Mouse (Mus musculus): ENCODE results near the gene Prdm10.

Prdm10 gene

GRCm38 (mm10) chr9:31280366-31281010, at the start of gene Prdm10:
Prdm10 (plus strand) TSS chr9:31280538.
- peak; percentile 96 for DNase-seq (ENCODE audit: low spot score)

- DNase-seq (ENCODE audit: low spot score), result no peak
These were observed 45.3 kb upstream of the Prdm10 start for GRCm38 (mm10) chr9:31235030-31235429.

GRCm38 (mm10) chr9:31235489-31235888, 44.8 kb upstream of the Prdm10 start:
- no peak for DNase-seq (ENCODE audit: low spot score)

- no peak for DNase-seq (ENCODE audit: low spot score)
These were observed 44.3 kb upstream of the Prdm10 start for GRCm38 (mm10) chr9:31236079-31236478.

- no peak for DNase-seq (ENCODE audit: low spot score)
These were observed 41.8 kb upstream of the Prdm10 start for GRCm38 (mm10) chr9:31238526-31238925.

GRCm38 (mm10) chr9:31239551-31239950, 40.8 kb upstream of the Prdm10 start:
- no peak for DNase-seq (ENCODE audit: low spot score)

GRCm38 (mm10) chr9:31240522-31241207, 39.7 kb upstream of the Prdm10 start:
- DNase-seq (ENCODE audit: low spot score), result no peak

- no peak for DNase-seq (ENCODE audit: low spot score)
These were observed 39.1 kb upstream of the Prdm10 start for GRCm38 (mm10) chr9:31241208-31241699.

GRCm38 (mm10) chr9:31243306-31243938, 36.9 kb upstream of the Prdm10 start:
- no peak for DNase-seq (ENCODE audit: low spot score)

- DNase-seq (ENCODE audit: low spot score), result no peak
These were observed 36.4 kb upstream of the Prdm10 start for GRCm38 (mm10) chr9:31243939-31244333.

- no peak for DNase-seq (ENCODE audit: low spot score)
These were observed 35.3 kb upstream of the Prdm10 start for GRCm38 (mm10) chr9:31245006-31245405.

- no peak for DNase-seq (ENCODE audit: low spot score)
These were observed 33.9 kb upstream of the Prdm10 start for GRCm38 (mm10) chr9:31246421-31246820.

- DNase-seq (ENCODE audit: low spot score), result no peak
These were observed 32.7 kb upstream of the Prdm10 start for GRCm38 (mm10) chr9:31247447-31248220.

GRCm38 (mm10) chr9:31252182-31252799, 28.0 kb upstream of the Prdm10 start:
- peak; percentile 62 for DNase-seq (ENCODE audit: low spot score)

- DNase-seq (ENCODE audit: low spot score), result no peak
These were observed 27.0 kb upstream of the Prdm10 start for GRCm38 (mm10) chr9:31253311-31253734.

GRCm38 (mm10) chr9:31253866-31254696, 26.3 kb upstream of the Prdm10 start:
- DNase-seq (ENCODE audit: low spot score), result no peak

- no peak for DNase-seq (ENCODE audit: low spot score)
These were observed 25.7 kb upstream of the Prdm10 start for GRCm38 (mm10) chr9:31254697-31255004.

- no peak for DNase-seq (ENCODE audit: low spot score)
These were observed 24.4 kb upstream of the Prdm10 start for GRCm38 (mm10) chr9:31255953-31256352.

GRCm38 (mm10) chr9:31258237-31258636, 22.1 kb upstream of the Prdm10 start:
- no peak for DNase-seq (ENCODE audit: low spot score)

- DNase-seq (ENCODE audit: low spot score), result no peak
These were observed 20.1 kb upstream of the Prdm10 start for GRCm38 (mm10) chr9:31260219-31260618.
